Mouse (Mus musculus) granulocyte monocyte progenitor cell, adult 5-6 weeks (primary cell): Measurements from ENCODE around the gene Bcl11b. TPM values are rescaled to one million over a fixed set of nuclear protein-coding genes. Genes with fewer than 3 reads are reported as not detected.

Experiments
- ATAC-seq: replicated peaks from 2 replicates; pipeline ENCODE4 v1.8.0; 2016; ENCODE audit warnings: mild to moderate bottlenecking, moderate TSS enrichment, inconsistent platforms; ENCODE audit not compliant: poor library complexity, severe bottlenecking
- total RNA-seq, 2 experiments: library from RNA; stranded (forward) in 1 of 2; stranded (reverse) in 1 of 2; fragments of 200-712, 200-1000 nt in 1 of 2; fragments of >200 nt in 1 of 2; fragmentation: Nextera tagmentation in 1 of 2; gene quantifications; 2 replicates each; pipeline ENCODE4 v1.2.3; 2014 to 2017

Gene Bcl11b
- total RNA-seq (2014; fragmentation: Nextera tagmentation) (not detected in 2 replicates), total RNA-seq (2017) (not detected in 2 replicates)

GRCm38 (mm10) chr12:108003483-108003882, at the start of gene Bcl11b:
Bcl11b (minus strand) TSS chr12:108003602.
- no peak for ATAC-seq

- ATAC-seq, result no peak
These were observed 47.6 kb upstream of the Bcl11b start for GRCm38 (mm10) chr12:108050996-108051395.

- ATAC-seq, result no peak
These were observed 46.2 kb upstream of the Bcl11b start for GRCm38 (mm10) chr12:108049625-108050024.

- ATAC-seq, result no peak
These were observed 38.8 kb upstream of the Bcl11b start for GRCm38 (mm10) chr12:108042239-108042571.

- ATAC-seq, result peak; percentile 75
These were observed 38.3 kb upstream of the Bcl11b start for GRCm38 (mm10) chr12:108041571-108042238.

GRCm38 (mm10) chr12:108037446-108037845, 34.0 kb upstream of the Bcl11b start:
- ATAC-seq, result no peak

- ATAC-seq, result no peak
These were observed 32.1 kb upstream of the Bcl11b start for GRCm38 (mm10) chr12:108035412-108036078.

GRCm38 (mm10) chr12:108022835-108023615, 19.6 kb upstream of the Bcl11b start:
- ATAC-seq, result no peak

GRCm38 (mm10) chr12:108012003-108012402, 8.6 kb upstream of the Bcl11b start:
- no peak for ATAC-seq

GRCm38 (mm10) chr12:108010346-108010745, 6.9 kb upstream of the Bcl11b start:
- no peak for ATAC-seq

GRCm38 (mm10) chr12:108009156-108009555, 5.8 kb upstream of the Bcl11b start:
- no peak for ATAC-seq

GRCm38 (mm10) chr12:108005816-108006626, 2.6 kb upstream of the Bcl11b start:
- ATAC-seq, result peak; percentile 25; the same call in 1 of the 2 replicates

GRCm38 (mm10) chr12:108005488-108005800, 2.0 kb upstream of the Bcl11b start:
- ATAC-seq, result no peak

GRCm38 (mm10) chr12:108004701-108005487, 1.5 kb upstream of the Bcl11b start:
- no peak for ATAC-seq

GRCm38 (mm10) chr12:108003928-108004327, 526 bp upstream of the Bcl11b start:
- ATAC-seq, result peak; percentile 56; the same call in 1 of the 2 replicates

- ATAC-seq, result no peak
These were observed 789 bp downstream of the Bcl11b start for GRCm38 (mm10) chr12:108002436-108003189.

GRCm38 (mm10) chr12:108001652-108002340, 1.6 kb downstream of the Bcl11b start:
- ATAC-seq, result no peak

GRCm38 (mm10) chr12:108000715-108001080, 2.7 kb downstream of the Bcl11b start:
- no peak for ATAC-seq
